Mouse (Mus musculus) cortical plate, adult 2 months (tissue): ENCODE measurements at regions not wholly inside any gene's neighbourhood (a gene's known extent, or its start where the extent isn't known, plus 50 kb on each side); places are given as distances from the start of the nearest gene placed in this dataset.

ENCODE experiments used
- CTCF ChIP-seq: fragments of 200-500 bp; IDR thresholded peaks from 2 replicates; pipeline ENCODE4 v1.5.1; 2011; ENCODE audit warnings: mild to moderate bottlenecking, control low read depth, low read length; ENCODE audit not compliant: insufficient read depth; ENCODE audit errors: extremely low read depth
- POLR2A ChIP-seq: fragments of 200-500 bp; IDR thresholded peaks from 2 replicates; pipeline ENCODE4 v1.6.1; 2011; ENCODE audit warnings: mild to moderate bottlenecking, low read length, control low read depth; ENCODE audit not compliant: insufficient read depth; ENCODE audit errors: extremely low read depth

DNA sequence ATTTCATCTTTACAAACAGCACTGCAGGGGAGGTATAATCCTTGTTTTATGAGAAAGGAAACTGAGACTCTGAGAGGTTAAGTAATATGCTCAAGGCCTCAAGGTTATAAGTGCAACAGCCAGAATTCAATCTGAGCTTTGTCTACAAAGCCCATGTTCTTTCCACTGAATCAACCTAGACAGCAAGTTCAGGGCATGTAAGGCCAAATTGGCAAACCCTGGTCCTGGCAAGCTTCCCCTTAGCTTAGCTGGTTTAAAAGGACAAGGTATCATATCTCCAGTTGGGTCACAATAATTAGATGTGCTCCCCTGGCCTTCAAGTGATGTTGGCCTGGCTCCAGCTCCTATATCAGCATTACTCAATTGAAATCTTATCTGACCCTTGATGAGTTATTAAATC lies 313.2 kb downstream of the Olfr1505 start:
- TF ChIP-seq CTCF (no peak), POLR2A (no peak)
